Mouse (Mus musculus): ENCODE measurements at regions not wholly inside any gene's neighbourhood (a gene's known extent, or its start where the extent isn't known, plus 50 kb on each side); places are given as distances from the start of the nearest gene placed in this dataset.

DNA sequence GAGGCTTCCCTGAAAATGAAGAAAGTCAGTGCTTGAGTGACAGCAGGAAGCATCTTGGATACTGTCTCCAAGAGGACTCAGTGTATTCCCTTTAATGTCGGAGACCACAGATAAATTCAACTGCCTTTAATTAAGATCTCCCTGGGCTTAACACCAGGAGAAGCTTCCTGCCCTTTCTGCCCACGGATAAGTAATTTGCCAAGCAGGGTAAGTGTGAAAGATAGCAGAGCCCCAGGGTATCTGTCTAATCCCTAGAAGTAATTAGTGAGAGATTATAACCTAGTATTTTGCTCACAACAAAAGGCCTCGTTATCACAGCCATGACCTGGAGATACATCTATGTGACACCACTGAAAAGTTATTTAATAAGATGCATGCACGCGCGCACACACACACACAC, 232.1 kb upstream of the Slc16a7 start:
- no peak for TF ChIP-seq CTCF (IDR thresholded peaks at IDR 0.05; ENCODE audit: insufficient read depth, low read length)
- no peak for TF ChIP-seq POLR2A (IDR thresholded peaks at IDR 0.05; ENCODE audit: borderline replicate concordance, extremely low read depth, low read depth, low read length)

Measured in lung, adult 2 months (tissue).